Mouse (Mus musculus): ENCODE measurements around the gene Gm47289.

- TF ChIP-seq CTCF (IDR thresholded peaks at IDR 0.05; ENCODE audit: borderline replicate concordance, extremely low read depth, insufficient read depth, insufficient read length) (peak; percentile 78), POLR2A (IDR thresholded peaks at IDR 0.05; ENCODE audit: borderline replicate concordance, extremely low read depth, insufficient read depth, insufficient read length, poor library complexity, severe bottlenecking) (no peak)
Observed at GRCm38 (mm10) chr9:119156278-119157201, 2.4 kb upstream of the Gm47289 start, which contains the start of gene Acaa1b.

Data from brain, embryonic 14.5 days (tissue).